Mouse (Mus musculus) monocyte, adult 5-6 weeks (primary cell): ENCODE data around the gene Parp12. TPM values are rescaled to one million over a fixed set of nuclear protein-coding genes. Genes with fewer than 3 reads are reported as not detected.

Experiments used
- ATAC-seq: fragments of 153-309, 156-312 bp; replicated peaks from 2 replicates; pipeline ENCODE4 v1.8.0; 2017; ENCODE audit warnings: mild to moderate bottlenecking; ENCODE audit not compliant: low TSS enrichment, insufficient number of reproducible peaks, severe bottlenecking, poor library complexity, low FRiP score
- total RNA-seq: library from RNA; stranded (forward); fragments of 200-1000, 200-491, 200-594 nt; gene quantifications from 3 replicates; pipeline ENCODE4 v1.2.3, GENCODE M21; 2017

The Parp12 gene
- total RNA-seq: 12.7 to 20.5 TPM (median 14.9 TPM) in 3 replicates

GRCm38 (mm10) chr6:39117584-39118455 is at the start of gene Parp12:
Gene Parp12, minus strand, starts transcription at chr6:39118349.
- ATAC-seq: peak; percentile 54

GRCm38 (mm10) chr6:39164891-39165290 is 46.7 kb upstream of the Parp12 start:
- no peak for ATAC-seq

- ATAC-seq: no peak
Measured at GRCm38 (mm10) chr6:39161975-39162374, 43.8 kb upstream of the Parp12 start.

- no peak for ATAC-seq
Measured at GRCm38 (mm10) chr6:39146041-39146440, 27.9 kb upstream of the Parp12 start.

GRCm38 (mm10) chr6:39132556-39132955 is 14.4 kb upstream of the Parp12 start:
- no peak for ATAC-seq

GRCm38 (mm10) chr6:39131480-39131879 is 13.3 kb upstream of the Parp12 start:
- ATAC-seq: no peak

- ATAC-seq: no peak
Measured at GRCm38 (mm10) chr6:39124719-39125118, 6.6 kb upstream of the Parp12 start.

GRCm38 (mm10) chr6:39120685-39121084 is 2.5 kb upstream of the Parp12 start:
- ATAC-seq: no peak

- ATAC-seq: no peak
Measured at GRCm38 (mm10) chr6:39118456-39118881, 320 bp upstream of the Parp12 start.

- no peak for ATAC-seq
Measured at GRCm38 (mm10) chr6:39115438-39115837, 2.7 kb downstream of the Parp12 start.

- ATAC-seq: no peak
Measured at GRCm38 (mm10) chr6:39113141-39113540, 5.0 kb downstream of the Parp12 start.

GRCm38 (mm10) chr6:39112701-39113100 is 5.4 kb downstream of the Parp12 start:
- ATAC-seq: no peak

- no peak for ATAC-seq
Measured at GRCm38 (mm10) chr6:39106812-39107211, 11.3 kb downstream of the Parp12 start.

- no peak for ATAC-seq
Measured at GRCm38 (mm10) chr6:39104631-39105030, 13.5 kb downstream of the Parp12 start.

GRCm38 (mm10) chr6:39076498-39076897 is 41.7 kb downstream of the Parp12 start:
- ATAC-seq: peak; percentile 65

- ATAC-seq: no peak
Measured at GRCm38 (mm10) chr6:39074186-39074585, 44.0 kb downstream of the Parp12 start.

GRCm38 (mm10) chr6:39072664-39073063 is 45.5 kb downstream of the Parp12 start:
- ATAC-seq: no peak

GRCm38 (mm10) chr6:39066935-39067578 is 51.1 kb downstream of the Parp12 start:
- ATAC-seq: peak; percentile 64

- no peak for ATAC-seq
Measured at GRCm38 (mm10) chr6:39063541-39063940, 54.6 kb downstream of the Parp12 start.

- ATAC-seq: no peak
Measured at GRCm38 (mm10) chr6:39061180-39061579, 57.0 kb downstream of the Parp12 start.
